Mouse (Mus musculus): ENCODE results near the gene Tspan32.

- TF ChIP-seq CTCF (IDR thresholded peaks at IDR 0.05; ENCODE audit: control insufficient read depth, insufficient read depth, low read length) = no peak
- TF ChIP-seq POLR2A (IDR thresholded peaks at IDR 0.05; ENCODE audit: borderline replicate concordance, control insufficient read depth, low read depth, low read length) = no peak
Measured at GRCm38 (mm10) chr7:142995630-142996338, 9.1 kb upstream of the Tspan32 start.

Measured in bone marrow, adult 2 months (tissue).